Mouse (Mus musculus): ENCODE data around the gene Gm10972. TPM values are rescaled to one million over a fixed set of nuclear protein-coding genes. Genes with fewer than 3 reads are reported as not detected.
"Not testable (repeated sequence)": the region's sequence is repeated elsewhere in the genome, so short reads cannot be mapped to it uniquely, and the experiment has no call there.

Gene Gm10972
- not detected in 2 replicates for polyA plus RNA-seq (2015; fragmentation: Nextera tagmentation; extraction: Ambion mirVana)

- not testable (repeated sequence) for H3K27me3 ChIP-seq; H3K4me2 ChIP-seq; H3K36me3 ChIP-seq; H3K9ac ChIP-seq; H3K27ac ChIP-seq (replicated peaks); H3K9me3 ChIP-seq; ATAC-seq (ENCODE audit: low FRiP score, low read depth); H3K4me3 ChIP-seq; H3K4me1 ChIP-seq (replicated peaks)
- WGBS = 85% methylated on average over 2 of the region's 2 CpGs
These were observed at the start of gene Gm10972 for GRCm38 (mm10) chr3:94642495-94643162. Gene Gm10972, plus strand, starts transcription at chr3:94643112.

DNA sequence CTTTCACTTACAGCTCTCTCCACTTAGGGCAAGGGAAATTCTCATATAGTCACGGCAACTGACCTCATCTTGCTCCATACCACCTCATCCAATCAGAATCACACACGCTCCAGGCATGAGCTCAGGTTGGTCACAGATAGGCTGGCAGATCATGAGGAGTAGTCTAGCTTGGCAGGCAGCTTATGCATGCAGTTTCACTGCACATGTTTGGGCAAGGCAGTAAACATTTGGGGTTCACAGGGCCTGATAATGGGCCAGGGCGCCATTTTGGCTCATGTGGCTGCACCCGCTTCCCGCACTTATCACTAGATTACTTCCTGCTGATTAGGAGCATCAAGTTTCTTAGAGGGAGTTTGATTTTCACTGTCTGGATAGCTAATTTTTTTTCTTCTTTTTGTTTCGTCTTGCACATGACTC is 47.0 kb upstream of the Gm10972 start:
- H3K4me1 ChIP-seq (replicated peaks) = no peaks in the 10 kb centered on the region
- no peak overlapping the region for H3K4me3 ChIP-seq
- no peak for ATAC-seq (ENCODE audit: low FRiP score, low read depth)
- no peak overlapping the region for H3K27ac ChIP-seq (replicated peaks)
- no peak overlapping the region for H3K4me2 ChIP-seq
- H3K9me3 ChIP-seq = no peaks in the 10 kb centered on the region
- H3K27me3 ChIP-seq = no peaks in the 10 kb centered on the region
- H3K9ac ChIP-seq = no peak overlapping the region
- no peaks in the 10 kb centered on the region for H3K36me3 ChIP-seq
- WGBS = 85% methylated on average over 6 of the region's 6 CpGs

DNA sequence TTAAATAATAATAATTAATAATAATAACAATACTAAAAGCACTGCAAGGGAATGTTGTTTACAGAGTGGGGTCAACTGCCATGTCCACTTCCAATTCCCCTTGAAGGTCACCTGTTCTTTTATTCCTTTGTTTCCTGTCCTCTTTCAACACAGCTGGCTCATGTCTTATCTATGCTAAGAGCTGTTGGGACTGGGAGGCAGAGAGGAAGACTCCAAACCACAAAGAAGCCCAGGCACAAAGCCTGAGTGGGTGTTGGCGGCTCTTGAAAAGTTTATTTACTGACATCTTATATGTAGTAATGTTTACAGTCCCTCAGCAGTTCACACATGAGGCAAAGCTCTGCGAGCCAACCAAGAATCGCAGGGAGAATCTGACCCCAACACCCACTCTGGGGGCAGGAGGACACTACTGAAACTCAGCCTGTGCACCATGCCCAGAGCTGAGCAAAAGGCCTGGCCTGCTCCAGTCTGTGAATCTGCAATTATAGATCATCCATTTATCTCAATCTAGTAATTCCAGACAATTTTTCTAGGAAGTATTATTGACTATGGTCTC is 45.6 kb upstream of the Gm10972 start:
- no peak overlapping the region for H3K4me3 ChIP-seq
- H3K9me3 ChIP-seq = no peaks in the 10 kb centered on the region
- H3K36me3 ChIP-seq = no peaks in the 10 kb centered on the region
- no peak overlapping the region for H3K4me2 ChIP-seq
- H3K9ac ChIP-seq = no peak overlapping the region
- no peak overlapping the region for H3K27ac ChIP-seq (replicated peaks)
- H3K4me1 ChIP-seq (replicated peaks) = no peaks in the 10 kb centered on the region
- no peaks in the 10 kb centered on the region for H3K27me3 ChIP-seq
- 89% methylated on average over 3 of the region's 3 CpGs for WGBS
- ATAC-seq (ENCODE audit: low FRiP score, low read depth) = no peak

DNA sequence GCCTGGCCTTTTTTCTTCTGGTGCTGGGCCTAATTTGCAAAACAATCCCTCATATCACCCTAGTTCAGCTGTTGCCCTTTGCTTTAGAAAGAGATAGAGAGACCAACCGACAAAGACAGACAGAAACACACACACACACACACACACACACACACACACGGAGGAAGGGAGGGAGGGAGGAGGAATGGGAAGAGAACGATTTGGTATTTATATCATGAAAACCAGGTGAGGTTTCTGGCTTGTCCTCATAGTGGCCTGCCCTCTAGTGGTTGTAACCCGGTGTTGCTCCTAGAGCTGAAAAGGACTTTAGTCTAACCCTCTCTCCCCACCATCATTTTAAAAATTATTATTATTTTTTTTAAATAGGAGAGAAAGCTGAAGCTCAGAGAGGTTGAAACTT is 41.0 kb upstream of the Gm10972 start:
- no peak overlapping the region for H3K27ac ChIP-seq (replicated peaks)
- no peaks in the 10 kb centered on the region for H3K4me1 ChIP-seq (replicated peaks)
- peak; percentile 19; the same call in 1 of the 2 replicates for ATAC-seq (ENCODE audit: low FRiP score, low read depth)
- 1% methylated on average over 4 of the region's 4 CpGs for WGBS
- H3K27me3 ChIP-seq = no peaks in the 10 kb centered on the region
- no peaks in the 10 kb centered on the region for H3K36me3 ChIP-seq
- no peak overlapping the region for H3K4me2 ChIP-seq
- H3K9me3 ChIP-seq = no peaks in the 10 kb centered on the region
- no peak overlapping the region for H3K9ac ChIP-seq
- H3K4me3 ChIP-seq = no peak overlapping the region

DNA sequence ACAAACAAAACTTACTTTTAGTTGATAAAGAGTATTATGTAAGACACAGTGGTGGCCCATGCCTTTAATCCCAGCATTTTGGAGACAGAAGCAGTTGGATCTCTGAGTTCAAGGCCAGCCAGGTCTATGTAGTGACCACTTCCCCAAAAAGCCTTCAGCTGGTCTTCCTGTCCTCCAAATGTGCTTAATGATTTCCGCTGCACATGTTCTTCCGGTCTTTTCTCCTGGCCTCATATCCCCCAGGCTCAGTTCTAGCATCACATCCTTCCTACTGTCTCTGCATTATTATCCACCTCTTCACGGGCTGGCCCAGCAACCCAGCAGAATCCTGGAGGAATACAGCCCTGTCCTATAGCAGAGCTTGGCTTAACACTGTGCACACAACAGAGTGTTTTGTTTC is 33.3 kb upstream of the Gm10972 start:
- no peaks in the 10 kb centered on the region for H3K9me3 ChIP-seq
- H3K36me3 ChIP-seq = no peaks in the 10 kb centered on the region
- H3K27me3 ChIP-seq = no peaks in the 10 kb centered on the region
- H3K4me1 ChIP-seq (replicated peaks) = 0 out of 2 replicates have a peak, but pooled peaks cover 3% of the 10 kb centered on the region
- no peak overlapping the region for H3K27ac ChIP-seq (replicated peaks)
- no peak overlapping the region for H3K9ac ChIP-seq
- ATAC-seq (ENCODE audit: low FRiP score, low read depth) = no peak
- WGBS = 92% methylated on average over 3 of the region's 3 CpGs
- no peak overlapping the region for H3K4me3 ChIP-seq
- no peak overlapping the region for H3K4me2 ChIP-seq

DNA sequence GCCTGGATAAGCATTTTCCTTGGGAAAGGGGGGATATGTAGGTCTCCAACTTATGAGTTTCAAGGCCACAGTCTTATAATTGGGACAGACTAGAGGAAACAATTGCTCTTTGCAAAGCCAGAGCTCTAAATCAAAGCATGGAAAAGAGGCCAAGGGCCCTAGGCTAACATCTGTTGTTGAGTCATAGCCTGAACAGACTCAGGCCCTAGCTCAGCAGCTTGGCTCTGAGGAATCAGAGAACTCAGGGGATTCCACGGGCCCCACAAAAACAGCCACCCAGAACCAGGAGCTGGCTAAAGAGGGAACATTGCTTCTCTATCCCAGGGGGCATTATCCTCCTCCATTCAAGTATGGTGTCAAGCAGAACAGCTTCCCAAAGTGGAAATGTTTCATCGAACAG is 32.3 kb upstream of the Gm10972 start:
- H3K9ac ChIP-seq = no peak overlapping the region
- ATAC-seq (ENCODE audit: low FRiP score, low read depth) = no peak
- WGBS = 88% methylated on average over 2 of the region's 2 CpGs
- H3K27ac ChIP-seq (replicated peaks) = no peak overlapping the region
- no peaks in the 10 kb centered on the region for H3K27me3 ChIP-seq
- H3K4me2 ChIP-seq = no peak overlapping the region
- H3K36me3 ChIP-seq = no peaks in the 10 kb centered on the region
- 0 out of 2 replicates have a peak, but pooled peaks cover 3% of the 10 kb centered on the region for H3K4me1 ChIP-seq (replicated peaks)
- no peaks in the 10 kb centered on the region for H3K9me3 ChIP-seq
- no peak overlapping the region for H3K4me3 ChIP-seq

GRCm38 (mm10) chr3:94611343-94611742 is 31.6 kb upstream of the Gm10972 start:
- Histone ChIP-seq H3K27ac (replicated peaks) (no peak overlapping the region; the same call in 1 of the 2 replicates), H3K4me2 (no peak overlapping the region), H3K27me3 (no peaks in the 10 kb centered on the region), H3K9ac (no peak overlapping the region), H3K9me3 (no peaks in the 10 kb centered on the region), H3K36me3 (no peaks in the 10 kb centered on the region), H3K4me3 (no peak overlapping the region), H3K4me1 (replicated peaks) (0 out of 2 replicates have a peak, but pooled peaks cover 3% of the 10 kb centered on the region)
- ATAC-seq (ENCODE audit: low FRiP score, low read depth) = no peak
- WGBS = 50% methylated on average over 4 of the region's 4 CpGs

DNA sequence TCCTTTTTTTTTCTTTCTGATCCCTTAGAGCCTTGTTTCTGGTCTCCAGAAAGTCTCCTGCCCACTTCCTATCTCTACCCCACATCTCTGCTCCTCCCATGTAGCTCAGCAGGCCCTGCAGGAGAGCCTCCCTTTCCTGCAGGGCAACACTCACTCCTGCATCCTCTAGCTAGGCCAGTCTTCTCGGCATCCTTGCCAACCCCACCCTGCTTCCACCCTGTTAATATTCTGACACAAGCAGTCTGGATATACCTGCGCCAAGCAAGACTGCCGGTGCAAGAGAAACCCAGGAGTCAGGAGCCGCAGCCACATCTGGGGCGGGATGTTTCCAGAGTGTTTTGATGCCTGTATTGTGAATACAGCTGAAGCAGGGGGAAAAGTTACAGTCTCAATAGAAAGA is 31.1 kb upstream of the Gm10972 start:
- Histone ChIP-seq H3K36me3 (no peaks in the 10 kb centered on the region), H3K27ac (replicated peaks) (no peak overlapping the region), H3K4me2 (no peak overlapping the region), H3K9me3 (no peaks in the 10 kb centered on the region), H3K4me1 (replicated peaks) (0 out of 2 replicates have a peak, but pooled peaks cover 3% of the 10 kb centered on the region), H3K27me3 (no peaks in the 10 kb centered on the region), H3K4me3 (no peak overlapping the region), H3K9ac (no peak overlapping the region)
- WGBS = 85% methylated on average over 5 of the region's 5 CpGs
- no peak for ATAC-seq (ENCODE audit: low FRiP score, low read depth)

- WGBS = 88% methylated on average over 1 of the region's 1 CpGs
- H3K4me2 ChIP-seq = no peak overlapping the region
- no peak overlapping the region for H3K9ac ChIP-seq
- no peak overlapping the region for H3K27ac ChIP-seq (replicated peaks)
- H3K4me3 ChIP-seq = no peak overlapping the region
- 0 out of 2 replicates have a peak, but pooled peaks cover 3% of the 10 kb centered on the region for H3K4me1 ChIP-seq (replicated peaks)
- no peak for ATAC-seq (ENCODE audit: low FRiP score, low read depth)
- no peaks in the 10 kb centered on the region for H3K36me3 ChIP-seq
- no peaks in the 10 kb centered on the region for H3K27me3 ChIP-seq
- H3K9me3 ChIP-seq = no peaks in the 10 kb centered on the region
These were observed 30.6 kb upstream of the Gm10972 start for GRCm38 (mm10) chr3:94612274-94612673.

- Histone ChIP-seq H3K4me1 (replicated peaks) (0 out of 2 replicates have a peak, but pooled peaks cover 3% of the 10 kb centered on the region), H3K4me3 (no peak overlapping the region), H3K27ac (replicated peaks) (no peak overlapping the region), H3K4me2 (no peak overlapping the region), H3K9me3 (no peaks in the 10 kb centered on the region), H3K27me3 (no peaks in the 10 kb centered on the region), H3K36me3 (no peaks in the 10 kb centered on the region), H3K9ac (no peak overlapping the region)
- 49% methylated on average over 7 of the region's 7 CpGs for WGBS
- ATAC-seq (ENCODE audit: low FRiP score, low read depth) = no peak; the same call in 1 of the 2 replicates
These were observed 29.5 kb upstream of the Gm10972 start for GRCm38 (mm10) chr3:94613258-94613878.

GRCm38 (mm10) chr3:94616717-94617116 is 26.2 kb upstream of the Gm10972 start:
- no peak overlapping the region for H3K27ac ChIP-seq (replicated peaks)
- no peak for ATAC-seq (ENCODE audit: low FRiP score, low read depth)
- no peaks in the 10 kb centered on the region for H3K27me3 ChIP-seq
- H3K9ac ChIP-seq = no peak overlapping the region
- no peaks in the 10 kb centered on the region for H3K4me1 ChIP-seq (replicated peaks)
- WGBS = 60% methylated on average over 4 of the region's 4 CpGs
- no peak overlapping the region for H3K4me3 ChIP-seq
- no peaks in the 10 kb centered on the region for H3K9me3 ChIP-seq
- H3K4me2 ChIP-seq = no peak overlapping the region
- H3K36me3 ChIP-seq = no peaks in the 10 kb centered on the region

GRCm38 (mm10) chr3:94621740-94622507 is 21.0 kb upstream of the Gm10972 start:
- WGBS = 87% methylated on average over 11 of the region's 11 CpGs
- H3K9ac ChIP-seq = no peak overlapping the region

More at GRCm38 (mm10) chr3:94621740-94622507, 21.0 kb upstream of the Gm10972 start:
- Histone ChIP-seq H3K4me3 (no peak overlapping the region), H3K27ac (replicated peaks) (no peak overlapping the region), H3K27me3 (no peaks in the 10 kb centered on the region), H3K4me1 (replicated peaks) (no peaks in the 10 kb centered on the region), H3K4me2 (no peak overlapping the region), H3K36me3 (no peaks in the 10 kb centered on the region), H3K9me3 (no peaks in the 10 kb centered on the region)
- ATAC-seq (ENCODE audit: low FRiP score, low read depth) = no peak
